Mouse (Mus musculus) ES-E14 (cell line): ENCODE results near the gene Zfp36l2.

Experiments used
- HCFC1 ChIP-seq: IDR thresholded peaks from 2 replicates; pipeline ENCODE4 v1.6.1; 2012; ENCODE audit warnings: low read length, inconsistent platforms, borderline replicate concordance; ENCODE audit not compliant: insufficient read depth
- ZC3H11A ChIP-seq: IDR thresholded peaks from 2 replicates; pipeline ENCODE4 v1.6.1; 2012; ENCODE audit warnings: low read depth, mild to moderate bottlenecking, inconsistent platforms, low read length, borderline replicate concordance
- ZNF384 ChIP-seq: IDR thresholded peaks from 2 replicates; pipeline ENCODE4 v1.6.1; 2012; ENCODE audit warnings: low read depth, low read length, inconsistent platforms

DNA sequence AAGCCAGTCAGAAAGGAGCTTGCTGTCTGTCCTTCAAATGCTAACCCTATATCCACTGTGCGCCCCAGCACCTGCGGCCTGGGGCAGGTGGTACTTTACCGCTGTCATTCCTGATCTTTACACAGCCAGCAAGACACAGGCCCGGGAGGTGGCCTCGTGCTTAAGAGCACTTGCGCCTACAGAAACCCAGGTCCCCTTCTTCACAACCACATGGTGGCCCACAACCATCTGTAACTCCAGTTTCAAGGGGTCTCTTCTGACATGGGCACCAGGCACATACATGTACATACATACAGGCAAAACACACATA, 32.8 kb downstream of the Zfp36l2 start:
- TF ChIP-seq ZC3H11A (no peak), HCFC1 (no peak), ZNF384 (no peak)
